Mouse (Mus musculus) limb, embryonic 14.5 days (tissue): ENCODE results near the gene Gm7324. TPM values are rescaled to one million over a fixed set of nuclear protein-coding genes. Genes with fewer than 3 reads are reported as not detected.
"Not testable (repeated sequence)": the region's sequence is repeated elsewhere in the genome, so short reads cannot be mapped to it uniquely, and the experiment has no call there.

ENCODE experiments used
- ATAC-seq: fragments of 200-750 bp; cut with Nextera tagmentation; 2 replicates; pipeline ENCODE4 v1.8.0; 2017; ENCODE audit warnings: low read depth, moderate number of reproducible peaks, moderate TSS enrichment; ENCODE audit not compliant: low FRiP score
- DNase-seq: peaks from one replicate; pipeline ENCODE4 v3.0.0-alpha.2; 2015; ENCODE audit warnings: low spot score
- H3K27ac ChIP-seq: fragments of 300-500 bp; sonication (generic); replicated peaks from 2 replicates; pipeline ENCODE4 v1.5.1; 2014; ENCODE audit warnings: low read depth, mild to moderate bottlenecking, low read length, moderate library complexity, mixed read lengths
- H3K27me3 ChIP-seq: fragments of 300-500 bp; sonication (generic); 2 replicates; pipeline ENCODE4 v1.6.1; 2014; ENCODE audit warnings: low read length, mixed read lengths; ENCODE audit not compliant: control insufficient read depth, insufficient read depth
- H3K36me3 ChIP-seq: fragments of 300-500 bp; sonication (generic); 2 replicates; pipeline ENCODE4 v1.6.1; 2014; ENCODE audit warnings: mild to moderate bottlenecking, low read length, moderate library complexity, mixed read lengths; ENCODE audit not compliant: control insufficient read depth, insufficient read depth
- H3K4me1 ChIP-seq: fragments of 300-500 bp; sonication (generic); 2 replicates; pipeline ENCODE4 v1.6.1; 2014; ENCODE audit warnings: antibody characterized with exemption, low read length, mixed read lengths; ENCODE audit not compliant: control insufficient read depth, insufficient read depth
- H3K4me2 ChIP-seq: fragments of 300-500 bp; sonication (generic); replicated peaks from 2 replicates; pipeline ENCODE4 v1.6.1; 2014; ENCODE audit warnings: low read depth, mild to moderate bottlenecking, low read length, moderate library complexity; ENCODE audit not compliant: severe bottlenecking
- H3K4me3 ChIP-seq: fragments of 300-500 bp; sonication (generic); replicated peaks from 2 replicates; pipeline ENCODE4 v1.5.1; 2014; ENCODE audit warnings: low read length
- H3K9ac ChIP-seq: fragments of 300-500 bp; sonication (generic); 2 replicates; pipeline ENCODE4 v1.6.1; 2014; ENCODE audit warnings: mild to moderate bottlenecking, low read depth, low read length, moderate library complexity; ENCODE audit not compliant: severe bottlenecking
- H3K9me3 ChIP-seq: fragments of 300-500 bp; sonication (generic); 2 replicates; pipeline ENCODE4 v1.6.1; 2016; ENCODE audit warnings: low read length; ENCODE audit not compliant: control insufficient read depth
- WGBS: fragments of 180-500 bp; shearing (Covaris S2); extraction: QIAGEN DNeasy Blood & Tissue Kit; methylation state at CpG from one replicate; pipeline ENCODE4 v1.1.7; 2014; 5-methylcytosine and 5-hydroxymethylcytosine counted together
- polyA plus RNA-seq, 2 experiments: library from polyadenylated mRNA; depleted of rRNA in 1 of 2; stranded (reverse) in 1 of 2; unstranded in 1 of 2; fragments of >200 nt; fragmentation: Nextera tagmentation in 1 of 2; extraction: Ambion mirVana in 1 of 2; gene quantifications; 2 replicates each; pipeline versions ENCODE4 v1.2.1 to v1.2.3; 2012 to 2014

The Gm7324 gene
- 0.59 and 0.65 TPM in 2 replicates for polyA plus RNA-seq (2012; rRNA removed)
- 0.97 and 1.9 TPM in 2 replicates for polyA plus RNA-seq (2014; fragmentation: Nextera tagmentation; extraction: Ambion mirVana)

DNA sequence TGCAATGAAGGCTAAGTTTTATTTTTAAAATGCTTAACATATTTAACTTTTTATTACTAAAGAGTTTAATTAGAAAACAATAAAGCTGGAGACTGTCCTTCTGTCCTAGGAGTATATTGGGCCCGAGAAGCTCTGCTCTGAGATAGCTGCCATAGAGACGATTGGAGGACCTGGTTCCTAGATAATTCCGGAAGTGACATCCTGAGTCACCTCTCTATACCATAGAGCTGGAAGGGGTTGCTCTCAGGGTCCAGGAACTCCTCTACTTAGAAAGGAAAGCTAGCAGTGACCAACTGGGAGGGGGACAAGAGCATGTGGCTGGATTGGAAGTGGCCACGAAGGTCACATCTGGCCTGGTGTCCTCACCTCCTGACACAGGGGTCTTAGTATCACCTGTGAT lies at the start of gene Gm7324:
TSS of gene Gm7324 (plus strand) at position 208 of the 400 bp plus-strand sequence.
- H3K4me1 ChIP-seq, DNase-seq, H3K9ac ChIP-seq, H3K27me3 ChIP-seq, H3K4me3 ChIP-seq, ATAC-seq, H3K27ac ChIP-seq, H3K4me2 ChIP-seq, H3K36me3 ChIP-seq, H3K9me3 ChIP-seq: not testable (repeated sequence)
- WGBS, result 82% methylated on average over 4 of the region's 4 CpGs

- not testable (repeated sequence) for H3K9ac ChIP-seq, H3K27me3 ChIP-seq, H3K4me1 ChIP-seq, H3K4me2 ChIP-seq, DNase-seq, H3K36me3 ChIP-seq, H3K27ac ChIP-seq, H3K9me3 ChIP-seq, ATAC-seq, H3K4me3 ChIP-seq
- no CpG with 5 or more reads among the region's 2 CpGs for WGBS
Measured at GRCm38 (mm10) chr14:43677099-43677498, 20.5 kb upstream of the Gm7324 start, which contains the start of gene Gm8165. Gm8165 (minus strand) TSS chr14:43677199.

DNA sequence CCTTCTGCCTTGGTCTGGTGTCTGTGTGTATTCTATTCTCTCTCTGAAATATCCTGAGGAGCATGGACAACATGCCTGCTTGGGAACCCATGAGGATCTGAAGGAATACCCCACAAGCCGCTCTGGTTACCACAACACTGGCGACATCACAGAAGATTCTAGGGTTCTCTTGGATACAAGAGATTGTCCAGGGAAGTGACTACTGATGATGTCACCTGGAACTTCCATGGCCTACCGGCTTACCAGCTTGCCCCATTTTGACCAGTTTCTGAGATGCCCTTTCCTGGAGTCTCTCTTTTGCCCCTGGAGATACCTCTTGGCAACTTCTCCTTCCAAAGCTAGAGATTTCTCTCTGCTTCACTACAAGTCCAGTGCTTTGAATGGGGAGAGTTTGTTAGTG lies 29.8 kb downstream of the Gm7324 start, which contains the start of gene Gm16506:
TSS of gene Gm16506 (minus strand) at position 101 of the 400 bp plus-strand sequence.
- H3K27me3 ChIP-seq, result not testable (repeated sequence)
- 58% methylated on average over 1 of the region's 3 CpGs for WGBS

DNA sequence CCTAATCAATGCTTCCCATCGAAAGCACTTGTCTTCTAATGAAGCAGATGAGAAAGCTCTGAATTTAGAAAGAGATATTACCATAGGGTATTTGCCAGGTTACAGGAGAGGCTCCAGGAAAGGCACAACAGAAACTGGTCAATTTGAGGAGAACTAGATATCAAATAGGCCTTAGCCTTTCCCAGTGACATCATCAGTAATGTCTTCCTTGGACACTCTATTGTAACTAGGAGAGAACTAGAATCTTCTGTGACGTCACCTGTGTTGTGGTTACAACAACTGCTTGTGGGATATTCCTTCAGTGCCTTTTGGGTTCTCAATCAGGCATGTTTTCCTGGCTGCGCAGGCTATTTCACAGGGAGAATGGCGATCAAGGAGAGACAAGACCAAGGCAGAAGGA lies 49.9 kb downstream of the Gm7324 start, which contains the start of gene Gm6526:
TSS of gene Gm6526 (plus strand) at position 301 of the 400 bp plus-strand sequence.
- H3K4me1 ChIP-seq, H3K4me2 ChIP-seq, H3K4me3 ChIP-seq, H3K9me3 ChIP-seq, H3K27ac ChIP-seq, ATAC-seq, DNase-seq, H3K9ac ChIP-seq, H3K27me3 ChIP-seq, H3K36me3 ChIP-seq: not testable (repeated sequence)
- 72% methylated on average over 4 of the region's 4 CpGs for WGBS

More for the DNA sequence above, 29.8 kb downstream of the Gm7324 start, which contains the start of gene Gm16506:
- H3K9ac ChIP-seq, H3K4me2 ChIP-seq, H3K4me3 ChIP-seq, H3K27ac ChIP-seq, H3K9me3 ChIP-seq, DNase-seq, ATAC-seq, H3K4me1 ChIP-seq, H3K36me3 ChIP-seq: not testable (repeated sequence)

Other genes with a start within 250 kb of the Gm7324 start
- gene Gm5799, start 154.3 kb upstream of the Gm7324 start, polyA plus RNA-seq (2012; rRNA removed), result not detected in 2 replicates
- not detected in 2 replicates for gene Gm5799, start 154.3 kb upstream of the Gm7324 start, polyA plus RNA-seq (2014; fragmentation: Nextera tagmentation; extraction: Ambion mirVana)
- not detected in 2 replicates for gene Gm17654, start 118.7 kb upstream of the Gm7324 start, polyA plus RNA-seq (2012; rRNA removed)
- gene Gm17654, start 118.7 kb upstream of the Gm7324 start, polyA plus RNA-seq (2014; fragmentation: Nextera tagmentation; extraction: Ambion mirVana), result not detected in 2 replicates
- not detected in 2 replicates for gene Gm10375, start 89.8 kb upstream of the Gm7324 start, polyA plus RNA-seq (2012; rRNA removed)
- not detected in 2 replicates for gene Gm10375, start 89.8 kb upstream of the Gm7324 start, polyA plus RNA-seq (2014; fragmentation: Nextera tagmentation; extraction: Ambion mirVana)
- not detected in 2 replicates for gene Gm8165, start 20.6 kb upstream of the Gm7324 start, polyA plus RNA-seq (2012; rRNA removed)
- gene Gm8165, start 20.6 kb upstream of the Gm7324 start, polyA plus RNA-seq (2014; fragmentation: Nextera tagmentation; extraction: Ambion mirVana), result not detected in 2 replicates
- gene Gm16506, start 29.7 kb downstream of the Gm7324 start, polyA plus RNA-seq (2012; rRNA removed), result not detected in 2 replicates
- gene Gm16506, start 29.7 kb downstream of the Gm7324 start, polyA plus RNA-seq (2014; fragmentation: Nextera tagmentation; extraction: Ambion mirVana), result not detected in 2 replicates
- gene Gm6526, start 50.0 kb downstream of the Gm7324 start, polyA plus RNA-seq (2012; rRNA removed), result not detected in 2 replicates
- not detected in 2 replicates for gene Gm6526, start 50.0 kb downstream of the Gm7324 start, polyA plus RNA-seq (2014; fragmentation: Nextera tagmentation; extraction: Ambion mirVana)
- gene Gm8180, start 86.9 kb downstream of the Gm7324 start, polyA plus RNA-seq (2012; rRNA removed), result not detected in 2 replicates
- not detected in 2 replicates for gene Gm8180, start 86.9 kb downstream of the Gm7324 start, polyA plus RNA-seq (2014; fragmentation: Nextera tagmentation; extraction: Ambion mirVana)
- gene Ear1, start 177.7 kb downstream of the Gm7324 start, polyA plus RNA-seq (2012; rRNA removed), result 0.22 and 0.40 TPM in 2 replicates
- not detected in 2 replicates for gene Ear1, start 177.7 kb downstream of the Gm7324 start, polyA plus RNA-seq (2014; fragmentation: Nextera tagmentation; extraction: Ambion mirVana)
- gene Ear10, start 225.7 kb downstream of the Gm7324 start, polyA plus RNA-seq (2012; rRNA removed), result not detected in 2 replicates
- not detected in 2 replicates for gene Ear10, start 225.7 kb downstream of the Gm7324 start, polyA plus RNA-seq (2014; fragmentation: Nextera tagmentation; extraction: Ambion mirVana)
- 7.1 and 7.2 TPM in 2 replicates for gene Gm8113, start 227.6 kb downstream of the Gm7324 start, polyA plus RNA-seq (2012; rRNA removed)
- gene Gm8113, start 227.6 kb downstream of the Gm7324 start, polyA plus RNA-seq (2014; fragmentation: Nextera tagmentation; extraction: Ambion mirVana), result 5.2 and 6.6 TPM in 2 replicates